Mouse (Mus musculus) spleen, adult 18-20 months (tissue): ENCODE measurements at regions not wholly inside any gene's neighbourhood (a gene's known extent, or its start where the extent isn't known, plus 50 kb on each side); places are given as distances from the start of the nearest gene placed in this dataset.

Source experiments
- DNase-seq, 2 experiments: peaks; one replicate each; pipeline ENCODE4 v3.0.0; 2022; ENCODE audit warnings: mixed read lengths in 2 of 2

- DNase-seq: no peak
Observed at GRCm38 (mm10) chr6:12140596-12140995, 233.0 kb downstream of the Phf14 start.

GRCm38 (mm10) chr6:12145216-12145615 is 237.6 kb downstream of the Phf14 start:
- DNase-seq: no peak

- DNase-seq: no peak
Observed at GRCm38 (mm10) chr6:12150613-12151333, 243.2 kb downstream of the Phf14 start.

GRCm38 (mm10) chr6:12163971-12164370 is 256.4 kb downstream of the Phf14 start:
- DNase-seq: no peak

- no peak for DNase-seq
Observed at GRCm38 (mm10) chr6:12168533-12168932, 260.9 kb downstream of the Phf14 start.

- no peak for DNase-seq
Observed at GRCm38 (mm10) chr6:12169431-12169830, 261.8 kb downstream of the Phf14 start.

- DNase-seq: no peak
Observed at GRCm38 (mm10) chr6:12170722-12171121, 263.1 kb downstream of the Phf14 start.

- no peak for DNase-seq
Observed at GRCm38 (mm10) chr6:12171189-12171588, 263.6 kb downstream of the Phf14 start.

GRCm38 (mm10) chr6:12177996-12178395 is 270.4 kb downstream of the Phf14 start:
- no peak for DNase-seq

- DNase-seq: no peak
Observed at GRCm38 (mm10) chr6:12180951-12181350, 273.3 kb downstream of the Phf14 start.

- DNase-seq: no peak
Observed at GRCm38 (mm10) chr6:12210190-12210589, 302.6 kb downstream of the Phf14 start.

GRCm38 (mm10) chr6:12214526-12215177 is 307.0 kb downstream of the Phf14 start:
- DNase-seq: no peak

GRCm38 (mm10) chr6:12215178-12215553 is 307.6 kb downstream of the Phf14 start:
- no peak for DNase-seq

GRCm38 (mm10) chr6:12244151-12244550 is 336.5 kb downstream of the Phf14 start:
- DNase-seq: no peak

- DNase-seq: no peak
Observed at GRCm38 (mm10) chr6:12247975-12248374, 340.4 kb downstream of the Phf14 start.

- no peak for DNase-seq
Observed at GRCm38 (mm10) chr6:12248599-12248998, 341.0 kb downstream of the Phf14 start.

- DNase-seq: no peak
Observed at GRCm38 (mm10) chr6:12254507-12254906, 346.9 kb downstream of the Phf14 start.

- DNase-seq: no peak
Observed at GRCm38 (mm10) chr6:12255434-12255833, 347.8 kb downstream of the Phf14 start.

GRCm38 (mm10) chr6:12258273-12258672 is 350.7 kb downstream of the Phf14 start:
- no peak for DNase-seq

GRCm38 (mm10) chr6:12258940-12259481 is 351.4 kb downstream of the Phf14 start:
- DNase-seq: no peak

GRCm38 (mm10) chr6:12259629-12260028 is 352.0 kb downstream of the Phf14 start:
- DNase-seq: no peak

- DNase-seq: peak in 1 of 2 experiments; percentile 3
Observed at GRCm38 (mm10) chr6:12260325-12261076, 352.9 kb downstream of the Phf14 start.
